Mouse (Mus musculus) liver, adult (tissue): Measurements from ENCODE around the gene Adad1.

ENCODE experiments used
- GATA4 ChIP-seq: IDR thresholded peaks from 2 replicates; pipeline ENCODE4 v1.6.1; 2014; ENCODE audit warnings: mild to moderate bottlenecking, low read length; ENCODE audit not compliant: insufficient replicate concordance

The Adad1 gene

GRCm38 (mm10) chr3:37063406-37063805 is at the start of gene Adad1:
TSS of gene Adad1 (plus strand) at chr3:37063527.
- no peak for TF ChIP-seq GATA4

DNA sequence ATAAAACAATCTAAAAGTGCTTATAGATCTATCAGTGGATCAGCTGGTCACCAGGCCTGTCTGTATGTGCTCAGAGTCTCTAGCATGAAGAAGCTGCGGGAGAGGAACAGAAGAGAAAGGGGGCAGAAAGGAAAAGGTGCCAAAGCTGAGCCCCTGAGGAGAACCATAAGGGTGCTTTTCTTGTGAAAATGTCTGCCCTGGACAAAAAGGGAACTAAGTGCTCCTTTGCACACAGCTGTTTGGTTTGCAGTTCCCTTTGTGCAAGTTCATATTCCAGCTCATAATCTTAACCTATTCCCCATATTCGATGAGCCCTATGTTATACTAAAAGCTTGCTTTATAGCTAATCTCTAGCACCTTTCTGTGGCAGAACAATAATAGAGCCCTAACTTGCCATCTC is 25.3 kb upstream of the Adad1 start:
- no peak for TF ChIP-seq GATA4

DNA sequence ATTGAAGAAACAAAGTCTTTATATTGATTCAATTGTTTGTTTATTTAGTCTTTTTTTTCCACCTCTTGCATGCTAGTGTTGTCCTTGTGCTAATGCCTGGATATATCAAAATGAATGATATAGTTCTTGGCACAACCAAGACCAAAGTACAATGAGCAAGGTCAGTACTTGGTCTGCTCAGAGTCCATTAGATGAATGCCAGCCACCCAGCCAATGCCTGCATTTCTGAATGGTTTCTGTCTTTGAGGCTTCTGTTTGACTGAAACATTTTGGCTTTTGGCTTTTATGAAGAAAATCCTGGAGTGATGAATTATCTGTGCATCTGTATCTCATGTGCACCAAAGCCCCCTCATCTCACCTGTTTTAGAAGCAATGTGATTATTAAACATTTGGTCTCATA is 23.5 kb upstream of the Adad1 start:
- TF ChIP-seq GATA4 = no peak

DNA sequence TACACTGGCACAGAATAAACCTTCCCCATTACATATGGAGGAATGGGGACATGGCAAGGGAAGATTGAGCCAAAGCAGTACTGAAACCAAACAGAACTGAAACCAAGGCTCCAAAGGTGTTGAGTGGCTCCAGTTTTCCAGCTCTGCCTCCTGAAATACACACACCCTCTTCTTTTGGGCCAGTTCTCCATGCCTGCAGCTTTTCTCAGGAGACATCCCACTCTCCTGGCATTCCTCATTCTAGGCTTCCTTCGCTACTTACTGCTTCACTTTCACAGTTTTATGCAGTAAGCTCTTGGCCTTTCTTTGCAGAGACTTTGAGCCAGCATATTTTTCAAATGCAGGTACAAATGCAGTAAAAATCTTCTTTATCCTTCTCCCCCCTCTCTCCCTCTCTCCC is 11.8 kb upstream of the Adad1 start:
- TF ChIP-seq GATA4 = no peak

- TF ChIP-seq GATA4 = no peak
Observed at GRCm38 (mm10) chr3:37073211-37073610, 9.9 kb downstream of the Adad1 start.

GRCm38 (mm10) chr3:37084860-37085259 is 21.5 kb downstream of the Adad1 start:
- no peak for TF ChIP-seq GATA4

DNA sequence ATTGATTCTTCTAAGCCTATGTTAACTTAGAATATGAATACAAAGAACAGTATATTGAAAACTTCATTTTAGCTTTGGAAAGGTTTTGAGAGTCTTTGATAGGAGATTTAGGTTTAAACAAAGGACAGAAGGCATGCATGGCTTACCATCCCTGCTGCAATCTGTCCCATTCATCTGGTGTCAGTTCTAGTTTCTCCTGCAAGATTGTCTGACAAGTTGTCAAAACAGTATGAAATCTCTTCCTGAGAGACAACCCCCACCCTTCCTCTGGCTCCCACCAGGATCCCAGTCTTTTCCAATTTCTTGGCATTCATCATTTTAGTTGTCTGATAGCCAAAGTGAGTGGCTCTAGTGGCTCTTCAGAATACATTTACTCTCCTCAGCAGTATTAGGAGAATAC is 27.4 kb downstream of the Adad1 start:
- no peak for TF ChIP-seq GATA4

GRCm38 (mm10) chr3:37125655-37126054 is 62.3 kb downstream of the Adad1 start, which contains the start of gene Il2:
TSS of gene Il2 (minus strand) at chr3:37125959.
- no peak for TF ChIP-seq GATA4

GRCm38 (mm10) chr3:37126162-37126561 is 62.8 kb downstream of the Adad1 start:
- no peak for TF ChIP-seq GATA4

GRCm38 (mm10) chr3:37128269-37128668 is 64.9 kb downstream of the Adad1 start:
- no peak for TF ChIP-seq GATA4

DNA sequence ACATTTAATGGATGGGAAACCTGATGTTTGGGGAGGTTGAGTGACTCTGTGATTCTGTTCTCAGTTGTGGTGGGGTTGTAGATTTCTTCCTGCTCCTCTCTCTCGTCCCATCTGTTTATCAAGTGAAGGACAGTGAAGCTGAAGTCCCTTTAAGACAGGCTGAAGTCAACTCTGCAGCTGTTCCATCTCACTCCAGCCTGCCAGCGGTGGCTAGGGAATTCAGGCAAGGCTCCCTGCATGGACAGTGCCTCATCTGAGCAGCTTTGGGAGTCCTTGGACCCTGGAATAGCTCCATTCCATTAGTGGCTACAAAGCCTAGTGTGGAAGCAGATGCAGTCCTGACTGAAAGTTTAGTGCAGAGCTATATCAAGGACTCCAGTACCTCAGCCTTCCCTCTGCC is 65.7 kb downstream of the Adad1 start:
- TF ChIP-seq GATA4 = no peak

- TF ChIP-seq GATA4 = no peak
Observed at GRCm38 (mm10) chr3:37137231-37137630, 73.9 kb downstream of the Adad1 start.

- TF ChIP-seq GATA4 = no peak
Observed at GRCm38 (mm10) chr3:37139192-37139591, 75.9 kb downstream of the Adad1 start.

- TF ChIP-seq GATA4 = no peak
Observed at GRCm38 (mm10) chr3:37140168-37140906, 77.0 kb downstream of the Adad1 start.

DNA sequence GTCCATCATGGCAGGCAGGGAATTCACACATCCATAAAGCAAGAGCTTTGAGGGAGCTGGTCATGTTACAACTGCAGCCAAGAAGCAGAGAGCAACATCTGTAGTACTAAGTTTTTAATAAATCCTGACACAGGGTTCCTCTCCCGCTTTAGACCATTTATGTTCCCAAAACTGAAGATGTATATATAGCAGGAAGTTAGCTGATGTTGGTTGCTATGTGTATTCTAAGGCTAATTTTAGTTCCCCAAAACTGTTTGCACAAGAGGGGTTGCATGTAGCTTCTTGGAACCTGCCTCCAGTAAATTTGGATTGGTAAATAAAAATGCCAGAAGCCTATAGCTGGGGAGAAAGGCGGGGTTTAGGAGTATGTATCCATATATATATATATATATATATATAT is 78.5 kb downstream of the Adad1 start:
- TF ChIP-seq GATA4 = no peak

DNA sequence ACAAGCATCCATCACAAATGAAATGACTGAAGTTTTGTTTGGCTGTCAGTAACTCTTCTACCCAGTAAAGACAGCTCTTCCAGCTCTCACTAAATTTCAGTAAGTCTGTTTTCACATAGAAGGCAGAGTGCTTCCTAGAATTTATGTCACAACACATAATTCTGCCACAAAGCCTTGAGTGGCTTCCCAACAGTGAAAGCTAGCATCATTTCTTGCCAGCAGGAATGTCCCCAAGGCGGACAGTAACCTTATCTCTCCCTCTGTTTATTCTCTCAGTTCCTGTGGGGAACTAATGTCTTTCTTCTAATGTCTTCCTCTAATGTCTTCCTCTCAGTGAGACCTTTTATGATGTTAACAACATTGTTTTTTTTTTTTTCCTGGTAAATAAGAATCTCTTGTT is 81.7 kb downstream of the Adad1 start:
- TF ChIP-seq GATA4 = no peak

DNA sequence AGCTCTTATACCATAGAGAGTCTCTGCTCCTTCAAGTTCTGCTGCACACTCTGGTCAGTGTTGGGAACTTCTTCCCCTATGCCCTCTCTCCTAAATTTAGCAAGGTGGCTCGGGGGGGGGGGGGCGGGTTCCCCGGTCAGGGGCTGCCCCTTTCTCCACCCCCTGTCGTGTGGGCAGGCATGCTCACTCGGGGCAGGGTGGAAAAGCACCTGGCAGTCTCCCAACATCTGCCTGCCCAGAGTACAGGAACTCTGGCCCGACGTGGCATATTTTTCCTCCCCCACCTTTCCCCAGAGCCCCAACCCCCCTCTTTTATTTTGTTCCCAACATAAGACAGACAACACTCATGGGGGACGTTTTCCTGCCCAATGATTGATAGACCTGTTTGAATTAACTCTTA is 83.1 kb downstream of the Adad1 start:
- TF ChIP-seq GATA4 = no peak

GRCm38 (mm10) chr3:37146810-37147209 is 83.5 kb downstream of the Adad1 start:
- no peak for TF ChIP-seq GATA4

GRCm38 (mm10) chr3:37152274-37152673 is 88.9 kb downstream of the Adad1 start:
- no peak for TF ChIP-seq GATA4
